Mouse (Mus musculus) forebrain, embryonic 10.5 days (tissue): Measurements from ENCODE around the gene Qrich2. TPM values are rescaled to one million over a fixed set of nuclear protein-coding genes. Genes with fewer than 3 reads are reported as not detected.

ENCODE experiments used
- DNase-seq: peaks from one replicate; pipeline ENCODE4 v3.0.0-alpha.2; 2017; ENCODE audit warnings: low spot score; ENCODE audit errors: extremely low spot score
- H3K27ac ChIP-seq: fragments of 300-500 bp; sonication (generic); 2 replicates; pipeline ENCODE4 v1.5.1; 2016; ENCODE audit warnings: mild to moderate bottlenecking
- H3K27me3 ChIP-seq: fragments of 300-500 bp; sonication (generic); 2 replicates; pipeline ENCODE4 v1.6.1; 2016; ENCODE audit warnings: mild to moderate bottlenecking; ENCODE audit not compliant: poor library complexity, severe bottlenecking
- H3K36me3 ChIP-seq: fragments of 300-500 bp; sonication (generic); replicated peaks from 2 replicates; pipeline ENCODE4 v1.6.1; 2016; ENCODE audit warnings: mild to moderate bottlenecking, moderate library complexity
- H3K4me1 ChIP-seq: fragments of 300-500 bp; sonication (generic); 2 replicates; pipeline ENCODE4 v1.6.1; 2016
- H3K4me3 ChIP-seq: fragments of 300-500 bp; sonication (generic); 2 replicates; pipeline ENCODE4 v1.5.1; 2016; ENCODE audit warnings: mild to moderate bottlenecking, moderate library complexity
- H3K9me3 ChIP-seq: fragments of 300-500 bp; sonication (generic); 2 replicates; pipeline ENCODE4 v1.6.1; 2016; ENCODE audit warnings: mild to moderate bottlenecking, moderate library complexity
- WGBS: fragments of 180-500 bp; shearing (Covaris S2); methylation state at CpG from one replicate; pipeline ENCODE4 v1.1.7; 2016; 5-methylcytosine and 5-hydroxymethylcytosine counted together
- polyA plus RNA-seq: library from polyadenylated mRNA; unstranded; fragments of >200 nt; fragmentation: Nextera tagmentation; extraction: Ambion mirVana; gene quantifications from 2 replicates; pipeline ENCODE4 v1.2.1, GENCODE M21; 2016

Gene Qrich2
- polyA plus RNA-seq, 1 experiment from 2014 or later: 0.24 TPM

GRCm38 (mm10) chr11:116406231-116406728 lies 59.8 kb downstream of the Qrich2 start:
- Histone ChIP-seq H3K4me3 (no peak overlapping the region), H3K4me1 (peaks cover 4% of the 10 kb centered on the region), H3K36me3 (peaks cover 35% of the 10 kb centered on the region), H3K9me3 (no peaks in the 10 kb centered on the region), H3K27me3 (peaks cover 9% of the 10 kb centered on the region), H3K27ac (no peak overlapping the region)
- WGBS: 95% methylated on average over 16 of the region's 16 CpGs
- no peak for DNase-seq

- Histone ChIP-seq H3K36me3 (peaks cover 35% of the 10 kb centered on the region), H3K27ac (no peak overlapping the region), H3K4me1 (no peaks in the 10 kb centered on the region; the same call in 1 of the 2 replicates), H3K27me3 (0 out of 2 replicates have a peak, but pooled peaks cover 2% of the 10 kb centered on the region), H3K9me3 (no peaks in the 10 kb centered on the region), H3K4me3 (no peak overlapping the region)
- 85% methylated on average over 4 of the region's 4 CpGs for WGBS
- no peak for DNase-seq
Observed at GRCm38 (mm10) chr11:116405601-116406000, 60.4 kb downstream of the Qrich2 start.

- H3K9me3 ChIP-seq: no peaks in the 10 kb centered on the region
- no peaks in the 10 kb centered on the region for H3K4me1 ChIP-seq
- 78% methylated on average over 4 of the region's 4 CpGs for WGBS
- no peak overlapping the region for H3K27ac ChIP-seq
- DNase-seq: no peak
- H3K27me3 ChIP-seq: no peaks in the 10 kb centered on the region
- H3K36me3 ChIP-seq: peaks cover 26% of the 10 kb centered on the region
- H3K4me3 ChIP-seq: no peak overlapping the region
Observed at GRCm38 (mm10) chr11:116400560-116400959, 65.5 kb downstream of the Qrich2 start.

- Histone ChIP-seq H3K4me1 (no peaks in the 10 kb centered on the region), H3K9me3 (no peaks in the 10 kb centered on the region), H3K36me3 (peaks cover 12% of the 10 kb centered on the region), H3K27me3 (no peaks in the 10 kb centered on the region), H3K27ac (no peak overlapping the region), H3K4me3 (no peak overlapping the region)
- WGBS: 85% methylated on average over 11 of the region's 11 CpGs
- DNase-seq: no peak
Observed at GRCm38 (mm10) chr11:116398348-116398677, 67.7 kb downstream of the Qrich2 start.

GRCm38 (mm10) chr11:116397517-116398347 lies 68.3 kb downstream of the Qrich2 start:
- Histone ChIP-seq H3K4me3 (no peak overlapping the region), H3K9me3 (no peaks in the 10 kb centered on the region), H3K27ac (no peak overlapping the region), H3K27me3 (no peaks in the 10 kb centered on the region), H3K4me1 (no peaks in the 10 kb centered on the region), H3K36me3 (peaks cover 7% of the 10 kb centered on the region)
- WGBS: 86% methylated on average over 8 of the region's 8 CpGs
- no peak for DNase-seq

GRCm38 (mm10) chr11:116396934-116397330 lies 69.1 kb downstream of the Qrich2 start:
- H3K4me3 ChIP-seq: no peak overlapping the region
- peaks cover 7% of the 10 kb centered on the region for H3K36me3 ChIP-seq
- no peak overlapping the region for H3K27ac ChIP-seq
- H3K4me1 ChIP-seq: no peaks in the 10 kb centered on the region
- no peaks in the 10 kb centered on the region for H3K27me3 ChIP-seq
- no peaks in the 10 kb centered on the region for H3K9me3 ChIP-seq
- DNase-seq: no peak
- 92% methylated on average over 3 of the region's 3 CpGs for WGBS

- 93% methylated on average over 11 of the region's 11 CpGs for WGBS
- no peak for DNase-seq
- no peaks in the 10 kb centered on the region for H3K9me3 ChIP-seq
Observed at GRCm38 (mm10) chr11:116396276-116396933, 69.6 kb downstream of the Qrich2 start.

GRCm38 (mm10) chr11:116394769-116395168 lies 71.3 kb downstream of the Qrich2 start:
- Histone ChIP-seq H3K9me3 (no peaks in the 10 kb centered on the region), H3K27me3 (no peaks in the 10 kb centered on the region), H3K36me3 (peaks cover 7% of the 10 kb centered on the region), H3K27ac (no peak overlapping the region), H3K4me3 (no peak overlapping the region), H3K4me1 (no peaks in the 10 kb centered on the region)
- no peak for DNase-seq
- 89% methylated on average over 4 of the region's 4 CpGs for WGBS

More at GRCm38 (mm10) chr11:116396276-116396933, 69.6 kb downstream of the Qrich2 start:
- no peaks in the 10 kb centered on the region for H3K27me3 ChIP-seq
- no peak overlapping the region for H3K27ac ChIP-seq
- H3K36me3 ChIP-seq: peaks cover 7% of the 10 kb centered on the region
- H3K4me3 ChIP-seq: no peak overlapping the region
- no peaks in the 10 kb centered on the region for H3K4me1 ChIP-seq

Other genes starting within 250 kb of the Qrich2 start
- 0.47 and 0.48 TPM in 2 replicates for gene Evpl, start 228.2 kb downstream of the Qrich2 start, polyA plus RNA-seq
- gene Srp68, start 192.0 kb downstream of the Qrich2 start, polyA plus RNA-seq: 99.3 and 105 TPM in 2 replicates
- gene Galr2, start 185.3 kb downstream of the Qrich2 start, polyA plus RNA-seq: 0.07 TPM in 2 replicates
- gene Exoc7, start 159.0 kb downstream of the Qrich2 start, polyA plus RNA-seq: 56.5 and 60.5 TPM in 2 replicates
- gene Foxj1, start 130.8 kb downstream of the Qrich2 start, polyA plus RNA-seq: 3.3 and 4.4 TPM in 2 replicates
- gene Rnf157, start 53.2 kb downstream of the Qrich2 start, polyA plus RNA-seq: 5.5 and 5.7 TPM in 2 replicates
- 31.6 and 33.1 TPM in 2 replicates for gene Ubald2, start 32.1 kb downstream of the Qrich2 start, polyA plus RNA-seq
- gene Prpsap1, start 28.0 kb upstream of the Qrich2 start, polyA plus RNA-seq: 200 and 209 TPM in 2 replicates
- 4.0 and 4.6 TPM in 2 replicates for gene Sphk1, start 64.7 kb upstream of the Qrich2 start, polyA plus RNA-seq
- 9.2 and 10.5 TPM in 2 replicates for gene Ube2o, start 115.2 kb upstream of the Qrich2 start, polyA plus RNA-seq
- gene Aanat, start 120.2 kb upstream of the Qrich2 start, polyA plus RNA-seq: not detected in 2 replicates
- gene Rhbdf2, start 160.8 kb upstream of the Qrich2 start, polyA plus RNA-seq: 3.5 and 4.0 TPM in 2 replicates
- gene Prcd, start 187.3 kb upstream of the Qrich2 start, polyA plus RNA-seq: 0.62 and 1.1 TPM in 2 replicates
- 2.5 and 2.9 TPM in 2 replicates for gene Cygb, start 188.1 kb upstream of the Qrich2 start, polyA plus RNA-seq